Mouse (Mus musculus): ENCODE measurements around the gene Mlycd. TPM values are rescaled to one million over a fixed set of nuclear protein-coding genes. Genes with fewer than 3 reads are reported as not detected.

Mlycd gene
- polyA plus RNA-seq, 1 experiment from 2014 or later: 15.2 TPM

DNA sequence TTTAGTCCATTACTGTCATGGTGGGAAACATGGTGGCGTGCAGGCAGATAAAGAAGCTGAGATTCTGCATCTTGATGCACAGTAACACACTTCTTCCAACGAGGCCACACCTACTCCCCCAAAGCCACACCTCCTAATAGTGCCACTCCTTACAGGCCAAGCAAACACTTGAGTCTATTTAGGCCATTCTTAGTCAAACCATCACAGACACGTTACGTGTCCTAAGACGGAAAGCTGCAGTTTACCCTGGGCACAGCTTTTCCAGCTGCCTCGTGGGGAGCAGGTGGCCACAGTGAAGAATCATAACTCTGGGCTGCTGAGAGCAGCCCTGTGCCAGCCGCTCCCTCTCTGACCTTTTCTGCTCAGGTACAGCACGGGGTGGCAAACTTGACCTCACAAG, 13.6 kb downstream of the Mlycd start:
- peaks cover 4% of the 10 kb centered on the region for H3K4me1 ChIP-seq
- no peak for ATAC-seq (replicated peaks)
- no peaks in the 10 kb centered on the region for H3K9me3 ChIP-seq
- 91% methylated on average over 8 of the region's 8 CpGs for WGBS
- H3K4me3 ChIP-seq: no peak overlapping the region
- H3K27me3 ChIP-seq: no peaks in the 10 kb centered on the region
- H3K36me3 ChIP-seq: peaks cover 54% of the 10 kb centered on the region
- no peak overlapping the region for H3K9ac ChIP-seq (replicated peaks)
- no peak overlapping the region for H3K27ac ChIP-seq (replicated peaks)
- no peak overlapping the region for H3K4me2 ChIP-seq (replicated peaks)

DNA sequence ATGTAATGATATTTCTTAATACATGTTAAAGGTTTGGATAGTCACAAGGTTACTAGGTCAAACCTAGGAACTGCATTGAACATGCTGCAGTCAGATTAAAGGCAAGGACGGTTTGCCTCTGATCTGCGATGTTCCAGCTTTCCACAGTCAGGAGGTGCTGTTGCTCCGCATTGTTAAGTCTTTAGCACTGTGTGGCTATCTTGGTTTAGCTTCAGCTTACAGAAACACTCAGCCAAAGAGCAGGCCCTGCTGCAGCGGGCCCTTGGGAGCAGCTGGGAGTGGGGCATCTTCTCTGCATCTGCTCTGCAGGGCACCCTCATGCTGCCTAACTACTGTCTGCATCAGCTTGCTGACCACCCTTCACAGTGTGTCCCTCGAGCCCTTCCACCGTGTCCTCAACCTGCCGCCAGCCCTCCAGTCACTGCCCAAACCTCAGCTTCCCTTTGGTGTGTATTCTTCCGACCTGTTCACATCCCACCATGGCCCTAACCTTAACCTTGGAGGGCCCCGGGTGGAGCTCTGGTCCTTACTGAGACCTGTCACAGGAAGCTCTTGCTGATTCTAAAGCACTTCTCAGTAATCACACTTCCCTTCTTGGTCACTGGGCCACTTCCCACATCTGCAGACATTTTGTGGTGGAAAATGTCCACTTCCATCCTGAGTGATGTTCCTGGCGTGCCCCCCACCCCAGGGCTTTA, 17.5 kb downstream of the Mlycd start:
- WGBS: 56% methylated on average over 10 of the region's 10 CpGs

DNA sequence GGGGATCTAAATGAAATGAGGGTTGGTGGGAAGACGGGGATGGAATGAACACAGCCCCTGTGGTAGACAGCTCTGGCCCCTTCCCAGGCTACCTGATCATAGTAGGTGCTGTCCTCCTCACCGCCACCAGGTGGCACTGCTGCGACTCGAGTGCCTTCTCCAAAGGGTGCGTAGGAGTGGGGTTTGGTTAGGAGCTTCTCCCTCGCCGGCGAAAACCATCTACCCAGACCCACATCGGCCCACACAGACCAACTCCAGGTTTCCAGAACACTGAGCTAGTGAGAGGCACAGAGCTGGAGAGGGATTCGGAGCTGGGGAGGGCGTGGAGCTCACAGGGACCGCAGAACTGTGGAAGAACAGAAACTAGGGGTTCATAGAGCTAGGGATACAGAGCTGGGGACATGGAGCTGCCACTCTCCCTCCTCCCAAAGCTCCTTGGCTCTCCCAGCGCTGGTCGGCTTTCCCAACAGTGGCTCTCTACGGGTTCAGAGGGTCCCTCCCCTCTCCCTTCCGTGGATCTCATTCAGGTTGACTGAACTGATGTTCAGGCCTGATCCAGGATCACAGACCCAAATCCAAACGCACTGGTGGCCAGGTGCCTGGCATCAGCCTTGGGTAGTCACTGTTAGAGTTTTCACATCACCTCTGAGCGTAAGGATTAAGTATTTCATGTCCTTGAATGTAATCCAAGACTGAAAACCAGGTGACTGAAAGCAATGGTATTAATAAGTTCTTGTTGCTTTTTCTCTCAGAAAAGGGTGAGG, 18.2 kb downstream of the Mlycd start:
- Histone ChIP-seq H3K4me1 (peaks cover 4% of the 10 kb centered on the region), H3K36me3 (peaks cover 31% of the 10 kb centered on the region), H3K4me3 (no peak overlapping the region), H3K27ac (replicated peaks) (no peak overlapping the region), H3K9me3 (no peaks in the 10 kb centered on the region), H3K9ac (replicated peaks) (peak overlapping the region; percentile 49), H3K27me3 (no peaks in the 10 kb centered on the region), H3K4me2 (replicated peaks) (peak overlapping the region; percentile 45)
- 12% methylated on average over 18 of the region's 18 CpGs for WGBS
- peak; percentile 76 for ATAC-seq (replicated peaks)

More for the DNA sequence above, 17.5 kb downstream of the Mlycd start:
- no peaks in the 10 kb centered on the region for H3K27me3 ChIP-seq
- H3K27ac ChIP-seq (replicated peaks): no peak overlapping the region
- H3K4me3 ChIP-seq: no peak overlapping the region
- H3K36me3 ChIP-seq: peaks cover 35% of the 10 kb centered on the region
- H3K4me1 ChIP-seq: peaks cover 4% of the 10 kb centered on the region
- H3K4me2 ChIP-seq (replicated peaks): no peak overlapping the region
- peak; percentile 36 for ATAC-seq (replicated peaks)
- H3K9me3 ChIP-seq: no peaks in the 10 kb centered on the region
- no peak overlapping the region for H3K9ac ChIP-seq (replicated peaks)

DNA sequence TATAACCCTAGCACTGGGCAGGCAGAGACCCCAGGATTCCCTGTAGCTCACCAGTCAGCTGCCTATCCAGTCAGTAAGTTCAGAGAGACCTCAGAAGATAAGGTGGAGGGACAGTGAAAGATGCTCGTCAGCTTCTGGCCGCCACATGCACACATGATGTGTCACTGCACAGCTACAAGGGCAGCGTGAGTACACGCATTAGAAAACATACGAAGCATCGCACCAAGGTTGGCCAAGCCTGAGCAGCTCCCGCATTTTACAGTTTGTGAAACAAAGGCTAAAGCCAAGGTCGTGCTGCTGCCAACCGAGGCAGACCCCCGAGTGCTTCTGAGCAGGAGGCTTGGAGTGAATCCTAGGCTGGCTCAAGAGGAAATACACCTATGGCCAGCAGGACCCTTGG, 18.9 kb downstream of the Mlycd start:
- ATAC-seq (replicated peaks): no peak
- H3K4me3 ChIP-seq: no peak overlapping the region
- H3K9me3 ChIP-seq: no peaks in the 10 kb centered on the region
- peaks cover 4% of the 10 kb centered on the region for H3K4me1 ChIP-seq
- H3K36me3 ChIP-seq: peaks cover 24% of the 10 kb centered on the region
- no peak overlapping the region for H3K9ac ChIP-seq (replicated peaks)
- H3K27ac ChIP-seq (replicated peaks): no peak overlapping the region
- H3K4me2 ChIP-seq (replicated peaks): no peak overlapping the region
- 84% methylated on average over 10 of the region's 10 CpGs for WGBS
- H3K27me3 ChIP-seq: no peaks in the 10 kb centered on the region

DNA sequence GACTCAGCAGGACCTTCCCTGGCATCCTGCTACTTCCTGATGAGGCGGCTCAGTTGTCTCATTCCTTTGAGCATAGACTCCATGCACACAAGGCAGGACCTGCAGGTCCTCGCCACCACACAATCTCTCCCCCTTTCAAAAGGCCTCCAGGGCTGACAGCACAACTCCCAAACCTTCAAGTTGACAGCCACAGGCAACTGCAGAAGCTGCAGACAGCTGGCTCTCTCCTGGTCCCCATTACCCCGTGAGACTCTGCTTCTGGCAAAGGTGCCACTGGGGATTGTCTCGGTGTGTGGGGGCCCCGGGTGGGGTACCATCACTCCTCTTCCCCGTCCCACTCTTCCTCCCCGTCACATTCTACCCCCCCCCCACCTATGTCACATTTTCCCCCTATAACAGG, 25.6 kb downstream of the Mlycd start:
- ATAC-seq (replicated peaks): no peak
- WGBS: 70% methylated on average over 7 of the region's 7 CpGs
- H3K4me2 ChIP-seq (replicated peaks): no peak overlapping the region
- no peaks in the 10 kb centered on the region for H3K9me3 ChIP-seq
- no peak overlapping the region for H3K4me3 ChIP-seq
- H3K27me3 ChIP-seq: no peaks in the 10 kb centered on the region
- no peak overlapping the region for H3K9ac ChIP-seq (replicated peaks)
- no peak overlapping the region for H3K27ac ChIP-seq (replicated peaks)
- no peaks in the 10 kb centered on the region for H3K36me3 ChIP-seq
- peaks cover 8% of the 10 kb centered on the region; the same call in 1 of the 2 replicates for H3K4me1 ChIP-seq

DNA sequence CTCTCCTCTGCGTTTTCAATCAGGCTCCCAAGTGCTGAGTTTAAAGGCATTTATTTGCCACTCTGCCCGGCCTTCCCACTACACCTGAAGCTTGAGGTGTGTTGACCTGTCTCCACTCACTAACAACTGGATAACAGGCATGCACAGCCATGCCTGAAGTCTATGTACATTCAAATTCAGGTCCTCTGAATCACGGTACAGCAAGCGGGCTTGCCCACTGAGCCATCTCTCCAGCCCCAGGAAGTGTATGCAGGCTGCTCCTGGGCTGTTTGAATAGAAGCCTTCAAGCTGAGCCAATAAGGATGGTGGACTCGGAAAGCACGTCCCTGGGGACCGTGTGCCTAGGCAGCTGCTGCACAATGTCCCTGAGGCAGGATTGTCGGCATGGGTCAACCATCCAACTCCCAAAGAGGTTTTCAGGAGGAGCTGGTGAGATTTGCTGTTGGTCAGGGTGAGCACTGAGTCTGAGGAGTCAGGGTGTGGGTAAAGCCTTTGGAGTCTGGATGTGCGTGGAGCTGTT, 27.0 kb downstream of the Mlycd start:
- Histone ChIP-seq H3K9ac (replicated peaks) (no peak overlapping the region), H3K4me3 (no peak overlapping the region), H3K4me1 (peaks cover 8% of the 10 kb centered on the region; the same call in 1 of the 2 replicates), H3K9me3 (no peaks in the 10 kb centered on the region), H3K36me3 (no peaks in the 10 kb centered on the region), H3K27ac (replicated peaks) (no peak overlapping the region), H3K4me2 (replicated peaks) (no peak overlapping the region), H3K27me3 (no peaks in the 10 kb centered on the region)
- 58% methylated on average over 9 of the region's 9 CpGs for WGBS
- no peak for ATAC-seq (replicated peaks)

DNA sequence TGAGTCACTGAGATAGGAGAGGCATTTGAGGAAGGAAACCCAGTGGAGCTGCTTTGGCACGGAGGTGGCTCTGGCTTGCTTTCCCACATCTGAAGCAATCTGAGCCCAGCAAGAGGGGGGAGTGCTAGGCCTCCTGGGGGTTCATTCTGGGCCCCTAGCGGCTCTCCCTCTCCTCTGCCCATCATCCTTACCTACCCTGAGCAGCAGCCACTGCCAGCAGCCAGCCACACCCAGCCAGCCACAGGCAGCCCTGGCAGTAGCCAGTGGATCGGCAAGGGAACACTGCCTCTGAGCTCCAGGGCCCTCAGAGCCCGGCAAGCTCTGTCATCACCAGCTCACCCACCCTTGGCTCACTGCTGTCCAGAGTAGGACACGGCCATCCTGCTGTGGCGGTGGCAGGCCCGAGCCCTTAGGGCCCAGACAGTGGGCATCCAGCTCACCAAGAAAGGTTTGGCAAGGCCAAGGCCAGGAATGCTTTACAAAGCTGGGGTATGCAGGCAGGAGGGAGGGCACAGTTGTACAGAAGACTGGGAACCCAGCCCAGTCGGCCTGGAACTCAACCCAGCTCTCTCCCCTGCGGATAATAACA, 27.5 kb downstream of the Mlycd start:
- H3K36me3 ChIP-seq: no peaks in the 10 kb centered on the region
- H3K4me2 ChIP-seq (replicated peaks): no peak overlapping the region
- WGBS: 54% methylated on average over 9 of the region's 9 CpGs
- H3K4me1 ChIP-seq: peaks cover 8% of the 10 kb centered on the region; the same call in 1 of the 2 replicates
- no peaks in the 10 kb centered on the region for H3K9me3 ChIP-seq
- H3K9ac ChIP-seq (replicated peaks): no peak overlapping the region
- H3K4me3 ChIP-seq: no peak overlapping the region
- H3K27ac ChIP-seq (replicated peaks): no peak overlapping the region
- H3K27me3 ChIP-seq: no peaks in the 10 kb centered on the region
- ATAC-seq (replicated peaks): peak; percentile 29; the same call in 1 of the 2 replicates

DNA sequence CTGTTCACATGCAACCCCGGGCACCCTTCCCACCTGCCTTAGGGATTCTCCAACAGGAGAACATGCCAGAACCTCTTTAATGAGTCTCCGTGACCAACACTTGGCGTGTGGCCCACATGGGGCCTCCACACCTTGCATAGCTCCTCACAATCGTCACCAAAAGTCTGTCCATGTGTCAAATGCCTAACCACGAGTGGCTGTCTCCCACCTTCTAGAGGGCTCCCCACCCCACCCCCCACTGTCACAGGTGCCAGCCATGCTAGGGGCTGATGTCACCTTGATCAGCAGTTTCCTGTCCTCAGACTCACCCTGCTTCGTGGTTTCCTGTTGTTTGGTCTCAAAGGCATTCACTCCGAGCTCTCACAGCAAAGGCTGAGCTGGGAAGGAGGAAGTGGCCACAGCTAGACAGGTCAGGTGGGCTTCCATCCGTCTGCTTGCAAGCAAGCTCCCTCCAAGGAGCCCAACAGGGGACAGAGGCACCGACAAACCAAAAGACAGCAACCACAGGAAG, 29.0 kb downstream of the Mlycd start:
- Histone ChIP-seq H3K36me3 (no peaks in the 10 kb centered on the region), H3K27ac (replicated peaks) (no peak overlapping the region), H3K4me1 (peaks cover 8% of the 10 kb centered on the region; the same call in 1 of the 2 replicates), H3K4me3 (no peak overlapping the region), H3K4me2 (replicated peaks) (no peak overlapping the region), H3K27me3 (no peaks in the 10 kb centered on the region), H3K9me3 (no peaks in the 10 kb centered on the region), H3K9ac (replicated peaks) (no peak overlapping the region)
- 60% methylated on average over 9 of the region's 9 CpGs for WGBS
- no peak for ATAC-seq (replicated peaks)

DNA sequence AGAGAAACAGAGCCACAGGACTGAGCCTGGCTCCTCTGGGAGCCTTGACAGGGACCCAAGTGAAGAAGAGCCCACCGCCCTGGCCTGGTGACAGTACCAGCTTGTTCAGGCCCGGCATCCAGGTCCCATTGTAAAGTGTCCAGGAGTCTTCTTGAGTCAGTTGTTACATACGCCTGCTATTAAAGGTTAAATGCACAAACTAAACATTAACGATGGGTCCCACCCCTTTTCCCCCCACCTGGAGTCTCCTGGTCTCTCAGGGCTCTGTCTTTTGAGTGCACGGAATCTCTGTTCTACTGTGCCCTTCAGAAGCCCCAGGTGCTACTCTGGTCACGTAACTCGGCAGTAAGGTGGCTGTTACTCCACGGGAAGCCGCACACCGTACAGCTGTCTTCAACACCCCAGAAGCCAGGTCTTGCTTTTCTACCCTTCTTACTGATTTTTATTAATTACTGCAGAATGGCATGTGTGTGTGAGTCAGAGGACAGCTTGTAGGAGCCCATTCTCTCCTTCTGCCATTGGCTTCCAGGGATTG, 29.6 kb downstream of the Mlycd start:
- Histone ChIP-seq H3K4me2 (replicated peaks) (no peak overlapping the region), H3K9me3 (no peaks in the 10 kb centered on the region), H3K4me1 (peaks cover 8% of the 10 kb centered on the region; the same call in 1 of the 2 replicates), H3K4me3 (no peak overlapping the region), H3K9ac (replicated peaks) (no peak overlapping the region), H3K27ac (replicated peaks) (no peak overlapping the region), H3K27me3 (no peaks in the 10 kb centered on the region), H3K36me3 (no peaks in the 10 kb centered on the region)
- ATAC-seq (replicated peaks): no peak
- WGBS: 84% methylated on average over 10 of the region's 10 CpGs

DNA sequence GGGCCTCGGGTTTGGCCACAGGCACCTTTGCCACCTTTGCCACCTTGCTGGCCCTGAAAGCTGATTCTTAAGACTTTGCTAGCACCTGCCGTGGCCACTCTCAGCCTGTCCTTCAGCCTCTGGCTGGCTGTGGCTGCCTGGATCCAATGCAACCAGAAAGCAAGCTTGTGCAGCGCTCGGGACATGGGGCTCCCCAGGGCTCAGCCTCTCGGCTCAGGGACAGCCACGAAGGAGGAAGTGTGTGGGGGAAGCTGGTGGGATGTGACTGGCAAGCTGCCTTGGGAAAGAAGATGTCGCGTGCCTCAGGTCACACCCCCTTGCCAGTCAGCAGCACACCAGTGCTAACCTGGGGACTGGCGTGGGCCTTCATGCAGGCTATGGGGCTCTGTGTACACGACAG, 30.1 kb downstream of the Mlycd start:
- WGBS: 86% methylated on average over 10 of the region's 10 CpGs
- no peaks in the 10 kb centered on the region for H3K36me3 ChIP-seq
- no peak overlapping the region for H3K9ac ChIP-seq (replicated peaks)
- H3K27me3 ChIP-seq: no peaks in the 10 kb centered on the region
- no peak overlapping the region for H3K4me2 ChIP-seq (replicated peaks)
- no peak for ATAC-seq (replicated peaks)
- no peak overlapping the region for H3K4me3 ChIP-seq
- peaks cover 8% of the 10 kb centered on the region; the same call in 1 of the 2 replicates for H3K4me1 ChIP-seq
- H3K27ac ChIP-seq (replicated peaks): no peak overlapping the region
- H3K9me3 ChIP-seq: no peaks in the 10 kb centered on the region

DNA sequence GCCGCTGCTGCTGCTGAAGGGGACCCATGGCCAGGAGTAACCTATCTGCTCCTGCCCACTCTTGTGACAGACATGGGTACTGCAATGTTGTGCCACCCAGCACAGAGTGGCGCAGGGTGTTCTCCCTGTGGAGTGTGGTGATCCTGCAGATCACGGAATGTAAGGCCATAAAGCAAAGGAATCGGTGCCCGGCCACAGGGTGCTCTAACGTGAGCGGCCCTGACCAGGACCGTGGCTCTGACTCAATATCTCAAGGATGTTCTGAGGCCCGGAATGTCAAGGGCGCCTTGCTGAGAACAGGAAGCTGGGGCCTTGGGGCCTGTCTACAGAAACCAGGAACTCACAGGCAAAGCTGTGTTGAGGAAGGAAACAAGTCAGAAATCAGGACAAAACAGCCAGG, 30.9 kb downstream of the Mlycd start:
- no peaks in the 10 kb centered on the region for H3K9me3 ChIP-seq
- no peaks in the 10 kb centered on the region for H3K27me3 ChIP-seq
- peaks cover 8% of the 10 kb centered on the region; the same call in 1 of the 2 replicates for H3K4me1 ChIP-seq
- H3K4me3 ChIP-seq: no peak overlapping the region
- H3K36me3 ChIP-seq: no peaks in the 10 kb centered on the region
- H3K9ac ChIP-seq (replicated peaks): no peak overlapping the region
- ATAC-seq (replicated peaks): no peak
- 98% methylated on average over 10 of the region's 10 CpGs for WGBS
- no peak overlapping the region for H3K4me2 ChIP-seq (replicated peaks)
- 0 out of 2 replicates have a peak overlapping the region, but pooled peaks have one; percentile 11 for H3K27ac ChIP-seq (replicated peaks)

Measured in forebrain, embryonic 15.5 days (tissue).